Mouse (Mus musculus) erythroblast, embryonic 14.5 days (primary cell): ENCODE measurements around the gene Abcb9.

Experiments
- GATA1 ChIP-seq: IDR thresholded peaks from 2 replicates; pipeline ENCODE4 v1.6.1; 2012; ENCODE audit warnings: low read length, inconsistent platforms, mixed read lengths
- TAL1 ChIP-seq: IDR thresholded peaks from 3 replicates; pipeline ENCODE4 v1.6.1; 2012; ENCODE audit warnings: low read length, inconsistent platforms, mixed read lengths

GRCm38 (mm10) chr5:124085513-124085912, 10.1 kb downstream of the Abcb9 start:
- TF ChIP-seq TAL1 (no peak), GATA1 (no peak)
